Mouse (Mus musculus): ENCODE results near the gene Hnrnpa3. TPM values are rescaled to one million over a fixed set of nuclear protein-coding genes. Genes with fewer than 3 reads are reported as not detected.

Gene Hnrnpa3
- total and polyA plus RNA-seq, 3 experiments: 215 to 576 (median 509) TPM

DNA sequence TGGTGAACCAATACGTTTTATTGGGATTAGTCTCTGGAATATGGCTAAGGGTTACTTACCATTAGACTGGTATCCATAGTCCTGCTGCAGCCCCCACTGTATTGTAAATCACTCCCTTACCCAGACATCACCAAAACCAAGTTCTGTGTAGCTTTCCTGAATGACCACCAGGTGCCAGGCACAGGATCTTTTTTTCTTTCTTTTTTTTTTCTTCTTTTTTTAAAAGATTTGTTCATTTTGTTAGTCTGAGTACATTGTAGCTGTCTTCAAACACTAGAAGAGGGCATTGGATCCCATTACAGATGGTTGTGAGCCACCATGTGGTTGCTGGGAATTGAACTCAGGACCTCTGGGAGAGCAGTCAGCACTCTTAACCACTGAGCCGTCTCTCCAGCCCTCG, 54.0 kb downstream of the Hnrnpa3 start:
- ATAC-seq (ENCODE audit: extremely low read depth, insufficient number of reproducible peaks, low FRiP score, poor library complexity, severe bottlenecking) (no peak), DNase-seq (ENCODE audit: low spot score) (no peak)
- Histone ChIP-seq H3K9me3 (replicated peaks) (peaks cover 8% of the 10 kb centered on the region), H3K36me3 (replicated peaks) (peaks cover 2% of the 10 kb centered on the region), H3K27me3 (ENCODE audit: insufficient read depth, low read length) (no peaks in the 10 kb centered on the region), H3K4me1 (ENCODE audit: insufficient read depth, low read depth, low read length) (peaks cover 2% of the 10 kb centered on the region; the same call in 1 of the 2 replicates), H3K4me3 (ENCODE audit: low read depth, low read length) (no peak overlapping the region)
- TF ChIP-seq CTCF (IDR thresholded peaks at IDR 0.05; ENCODE audit: low read depth, low read length) (no peak), POLR2AphosphoS5 (IDR thresholded peaks at IDR 0.05; ENCODE audit: insufficient replicate concordance, low read depth, low read length) (no peak), GATA2 (IDR thresholded peaks at IDR 0.05; ENCODE audit: borderline replicate concordance, low read depth, low read length) (no peak), GATA1 (IDR thresholded peaks at IDR 0.05; ENCODE audit: borderline replicate concordance, low read length) (no peak), TAL1 (conservative IDR thresholded peaks at IDR 0.05; ENCODE audit: low read depth, low read length) (no peak)

DNA sequence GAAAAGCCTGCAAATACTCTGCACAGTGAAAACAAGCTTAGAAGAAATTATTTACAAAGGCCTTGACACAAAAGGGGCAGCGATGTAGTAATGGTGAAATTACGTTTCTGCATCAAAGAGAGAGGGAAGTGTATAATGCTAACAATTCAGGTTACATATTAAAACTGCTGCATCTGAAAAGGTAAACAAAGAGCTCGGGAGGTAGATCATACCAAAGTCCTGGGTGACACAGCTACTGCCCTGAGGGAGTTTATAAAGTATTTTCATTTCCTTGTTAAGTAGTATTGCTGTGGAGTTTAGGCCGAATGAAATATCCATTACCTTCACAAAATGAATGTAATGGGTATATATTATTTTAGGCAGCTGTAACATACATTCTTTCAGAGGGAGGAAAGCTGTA, 55.7 kb downstream of the Hnrnpa3 start:
- no peaks in the 10 kb centered on the region for H3K4me1 ChIP-seq (ENCODE audit: insufficient read depth, low read depth, low read length)
- no peaks in the 10 kb centered on the region for H3K9me3 ChIP-seq (replicated peaks)
- H3K4me3 ChIP-seq (ENCODE audit: low read depth, low read length): no peak overlapping the region
- H3K27me3 ChIP-seq (ENCODE audit: insufficient read depth, low read length): no peaks in the 10 kb centered on the region
- H3K36me3 ChIP-seq (replicated peaks): no peaks in the 10 kb centered on the region
- ATAC-seq (ENCODE audit: extremely low read depth, insufficient number of reproducible peaks, low FRiP score, poor library complexity, severe bottlenecking): no peak
- no peak for DNase-seq (ENCODE audit: low spot score)
- TF ChIP-seq TAL1 (conservative IDR thresholded peaks at IDR 0.05; ENCODE audit: low read depth, low read length): no peak
- TF ChIP-seq CTCF (IDR thresholded peaks at IDR 0.05; ENCODE audit: low read depth, low read length): no peak
- no peak for TF ChIP-seq GATA2 (IDR thresholded peaks at IDR 0.05; ENCODE audit: borderline replicate concordance, low read depth, low read length)
- TF ChIP-seq POLR2AphosphoS5 (IDR thresholded peaks at IDR 0.05; ENCODE audit: insufficient replicate concordance, low read depth, low read length): no peak
- TF ChIP-seq GATA1 (IDR thresholded peaks at IDR 0.05; ENCODE audit: borderline replicate concordance, low read length): no peak

DNA sequence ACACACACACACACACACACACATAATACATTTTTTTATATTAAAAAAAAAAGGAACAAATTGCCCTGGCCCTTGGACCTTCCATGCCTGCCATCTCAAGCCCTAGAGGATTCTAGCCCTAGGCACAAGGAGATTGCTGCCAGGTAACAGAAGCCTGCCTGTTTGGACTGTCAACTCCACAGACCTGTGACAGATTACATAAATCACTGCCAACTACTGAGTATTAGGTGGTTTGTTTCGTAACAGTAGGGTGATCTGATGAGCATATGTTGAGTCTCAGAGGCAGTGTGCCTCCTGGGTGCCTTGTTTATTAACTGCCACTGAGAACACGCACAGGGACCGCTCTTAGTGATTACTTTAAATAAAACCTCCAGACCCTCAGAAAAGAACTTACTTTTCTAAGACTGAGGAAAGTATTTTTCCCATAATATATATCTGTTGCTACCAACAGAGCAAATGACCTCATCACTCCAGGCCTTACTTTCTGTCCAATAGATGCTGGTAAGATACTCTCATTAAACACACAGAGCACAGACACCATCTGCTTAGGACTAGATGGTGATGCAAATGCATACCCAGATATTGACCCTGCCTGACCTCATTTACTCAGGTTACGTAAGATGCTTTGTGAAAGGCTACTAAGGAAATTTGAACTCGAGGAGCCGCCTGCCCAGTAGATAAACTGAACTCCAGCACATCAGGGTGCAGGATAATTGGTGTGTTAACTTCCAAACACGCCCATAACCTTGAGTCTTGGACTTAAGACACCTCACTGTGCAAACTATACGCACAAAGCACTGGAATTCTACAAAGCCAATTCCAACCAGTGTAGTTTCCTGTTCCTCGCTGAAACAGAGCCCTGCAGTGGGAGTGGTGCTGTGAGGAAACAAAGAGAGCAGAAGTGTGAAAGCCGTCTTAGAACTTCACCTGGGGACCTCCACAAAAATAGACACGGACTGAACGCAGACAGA, 57.3 kb downstream of the Hnrnpa3 start:
- H3K4me3 ChIP-seq (ENCODE audit: low read depth, low read length): no peak overlapping the region
- DNase-seq (ENCODE audit: low spot score) (no peak), ATAC-seq (ENCODE audit: extremely low read depth, insufficient number of reproducible peaks, low FRiP score, poor library complexity, severe bottlenecking) (no peak)
- H3K4me1 ChIP-seq (ENCODE audit: insufficient read depth, low read depth, low read length): no peaks in the 10 kb centered on the region
- no peaks in the 10 kb centered on the region for H3K9me3 ChIP-seq (replicated peaks)
- TF ChIP-seq POLR2AphosphoS5 (IDR thresholded peaks at IDR 0.05; ENCODE audit: insufficient replicate concordance, low read depth, low read length) (no peak), CTCF (IDR thresholded peaks at IDR 0.05; ENCODE audit: low read depth, low read length) (no peak), GATA1 (IDR thresholded peaks at IDR 0.05; ENCODE audit: borderline replicate concordance, low read length) (no peak), TAL1 (conservative IDR thresholded peaks at IDR 0.05; ENCODE audit: low read depth, low read length) (no peak), GATA2 (IDR thresholded peaks at IDR 0.05; ENCODE audit: borderline replicate concordance, low read depth, low read length) (no peak)
- no peaks in the 10 kb centered on the region for H3K27me3 ChIP-seq (ENCODE audit: insufficient read depth, low read length)
- no peaks in the 10 kb centered on the region for H3K36me3 ChIP-seq (replicated peaks)

Other genes with a start within 250 kb of the Hnrnpa3 start
- gene Nfe2l2, start 45.4 kb downstream of the Hnrnpa3 start, total RNA-seq (2014; fragmentation: Nextera tagmentation): 104 and 113 TPM in 2 replicates
- gene Nfe2l2, start 45.4 kb downstream of the Hnrnpa3 start, total RNA-seq (2017): 96.8 and 99.5 TPM in 2 replicates
- gene Nfe2l2, start 45.4 kb downstream of the Hnrnpa3 start, polyA plus RNA-seq (2012): 9.1 and 12.4 TPM in 2 replicates
- 80.7 and 87.7 TPM in 2 replicates for gene Agps, start 172.9 kb downstream of the Hnrnpa3 start, total RNA-seq (2014; fragmentation: Nextera tagmentation)
- gene Agps, start 172.9 kb downstream of the Hnrnpa3 start, total RNA-seq (2017): 64.7 and 77.9 TPM in 2 replicates
- 10.4 and 11.2 TPM in 2 replicates for gene Agps, start 172.9 kb downstream of the Hnrnpa3 start, polyA plus RNA-seq (2012)

All from G1E (cell line).